Mouse (Mus musculus): ENCODE results near the gene Aip. TPM values are rescaled to one million over a fixed set of nuclear protein-coding genes. Genes with fewer than 3 reads are reported as not detected.
"Not testable (repeated sequence)": the region's sequence is repeated elsewhere in the genome, so short reads cannot be mapped to it uniquely, and the experiment has no call there.

Gene Aip
- polyA plus RNA-seq, 1 experiment from 2014 or later: 58.9 TPM

GRCm38 (mm10) chr19:4130106-4130505 lies 4.4 kb upstream of the Aip start:
- Histone ChIP-seq H3K4me3 (ENCODE audit: low read depth, low read length) (no peak overlapping the region), H3K9ac (ENCODE audit: low read length) (no peak overlapping the region), H3K4me1 (ENCODE audit: control insufficient read depth, insufficient read depth, low read length) (peaks cover 9% of the 10 kb centered on the region), H3K4me2 (no peak overlapping the region), H3K27ac (ENCODE audit: low read depth, low read length) (no peak overlapping the region), H3K36me3 (ENCODE audit: control insufficient read depth, insufficient read depth, low read length) (peaks cover 8% of the 10 kb centered on the region), H3K27me3 (ENCODE audit: control insufficient read depth, insufficient read depth, low read length) (no peaks in the 10 kb centered on the region), H3K9me3 (ENCODE audit: control insufficient read depth, low read length) (no peaks in the 10 kb centered on the region)
- 91% methylated on average over 4 of the region's 4 CpGs for WGBS
- ATAC-seq (ENCODE audit: low FRiP score): no peak
- DNase-seq (ENCODE audit: low spot score, missing footprints): peak; percentile 31

- Histone ChIP-seq H3K9me3 (ENCODE audit: control insufficient read depth, low read length) (no peaks in the 10 kb centered on the region), H3K4me3 (ENCODE audit: low read depth, low read length) (no peak overlapping the region), H3K4me2 (no peak overlapping the region), H3K4me1 (ENCODE audit: control insufficient read depth, insufficient read depth, low read length) (peaks cover 11% of the 10 kb centered on the region), H3K9ac (ENCODE audit: low read length) (no peak overlapping the region), H3K36me3 (ENCODE audit: control insufficient read depth, insufficient read depth, low read length) (peaks cover 8% of the 10 kb centered on the region), H3K27me3 (ENCODE audit: control insufficient read depth, insufficient read depth, low read length) (no peaks in the 10 kb centered on the region), H3K27ac (ENCODE audit: low read depth, low read length) (no peak overlapping the region)
- ATAC-seq (ENCODE audit: low FRiP score) (no peak), DNase-seq (ENCODE audit: low spot score, missing footprints) (peak; percentile 31)
- WGBS: 96% methylated on average over 7 of the region's 7 CpGs
These were observed 3.8 kb upstream of the Aip start for GRCm38 (mm10) chr19:4129462-4129861.

GRCm38 (mm10) chr19:4126759-4127495 lies 1.3 kb upstream of the Aip start:
- H3K36me3 ChIP-seq (ENCODE audit: control insufficient read depth, insufficient read depth, low read length): peaks cover 8% of the 10 kb centered on the region
- peak overlapping the region; percentile 67 for H3K4me3 ChIP-seq (ENCODE audit: low read depth, low read length)
- 68% methylated on average over 7 of the region's 7 CpGs for WGBS
- H3K4me2 ChIP-seq: peak overlapping the region; percentile 77
- no peaks in the 10 kb centered on the region for H3K27me3 ChIP-seq (ENCODE audit: control insufficient read depth, insufficient read depth, low read length)
- peak; percentile 64 for DNase-seq (ENCODE audit: low spot score, missing footprints)
- peak overlapping the region; percentile 86 for H3K9ac ChIP-seq (ENCODE audit: low read length)
- H3K9me3 ChIP-seq (ENCODE audit: control insufficient read depth, low read length): no peaks in the 10 kb centered on the region
- no peak overlapping the region for H3K27ac ChIP-seq (ENCODE audit: low read depth, low read length)
- ATAC-seq (ENCODE audit: low FRiP score): no peak
- H3K4me1 ChIP-seq (ENCODE audit: control insufficient read depth, insufficient read depth, low read length): peaks cover 11% of the 10 kb centered on the region

GRCm38 (mm10) chr19:4125268-4125667 lies 390 bp downstream of the Aip start:
- H3K27me3 ChIP-seq (ENCODE audit: control insufficient read depth, insufficient read depth, low read length); H3K27ac ChIP-seq (ENCODE audit: low read depth, low read length); H3K9me3 ChIP-seq (ENCODE audit: control insufficient read depth, low read length); DNase-seq (ENCODE audit: low spot score, missing footprints); H3K36me3 ChIP-seq (ENCODE audit: control insufficient read depth, insufficient read depth, low read length): not testable (repeated sequence)
- ATAC-seq (ENCODE audit: low FRiP score): peak; percentile 60; the same call in 1 of the 2 replicates
- peak overlapping the region; percentile 47; the same call in 1 of the 2 replicates for H3K9ac ChIP-seq (ENCODE audit: low read length)
- H3K4me3 ChIP-seq (ENCODE audit: low read depth, low read length): peak overlapping the region; percentile 67
- peak overlapping the region; percentile 77 for H3K4me2 ChIP-seq
- H3K4me1 ChIP-seq (ENCODE audit: control insufficient read depth, insufficient read depth, low read length): peaks cover 16% of the 10 kb centered on the region
- WGBS: 25% methylated on average over 2 of the region's 4 CpGs

GRCm38 (mm10) chr19:4124432-4124831 lies 1.2 kb downstream of the Aip start:
- H3K4me1 ChIP-seq (ENCODE audit: control insufficient read depth, insufficient read depth, low read length): peaks cover 16% of the 10 kb centered on the region
- no peak overlapping the region for H3K4me3 ChIP-seq (ENCODE audit: low read depth, low read length)
- H3K9me3 ChIP-seq (ENCODE audit: control insufficient read depth, low read length): no peaks in the 10 kb centered on the region
- H3K4me2 ChIP-seq: no peak overlapping the region
- H3K36me3 ChIP-seq (ENCODE audit: control insufficient read depth, insufficient read depth, low read length): peaks cover 4% of the 10 kb centered on the region
- DNase-seq (ENCODE audit: low spot score, missing footprints) (no peak), ATAC-seq (ENCODE audit: low FRiP score) (no peak)
- H3K27me3 ChIP-seq (ENCODE audit: control insufficient read depth, insufficient read depth, low read length): no peaks in the 10 kb centered on the region
- H3K9ac ChIP-seq (ENCODE audit: low read length): no peak overlapping the region
- H3K27ac ChIP-seq (ENCODE audit: low read depth, low read length): no peak overlapping the region
- WGBS: 90% methylated on average over 4 of the region's 4 CpGs

- H3K4me2 ChIP-seq: no peak overlapping the region
- DNase-seq (ENCODE audit: low spot score, missing footprints) (peak; percentile 66), ATAC-seq (ENCODE audit: low FRiP score) (no peak)
- H3K9me3 ChIP-seq (ENCODE audit: control insufficient read depth, low read length): no peaks in the 10 kb centered on the region
- no peaks in the 10 kb centered on the region for H3K36me3 ChIP-seq (ENCODE audit: control insufficient read depth, insufficient read depth, low read length)
- no peak overlapping the region for H3K27ac ChIP-seq (ENCODE audit: low read depth, low read length)
- H3K4me3 ChIP-seq (ENCODE audit: low read depth, low read length): no peak overlapping the region
- no peak overlapping the region for H3K9ac ChIP-seq (ENCODE audit: low read length)
- peaks cover 16% of the 10 kb centered on the region for H3K4me1 ChIP-seq (ENCODE audit: control insufficient read depth, insufficient read depth, low read length)
- WGBS: 86% methylated on average over 7 of the region's 7 CpGs
- H3K27me3 ChIP-seq (ENCODE audit: control insufficient read depth, insufficient read depth, low read length): no peaks in the 10 kb centered on the region
These were observed 3.0 kb downstream of the Aip start for GRCm38 (mm10) chr19:4122411-4123370.

- not testable (repeated sequence) for H3K9ac ChIP-seq (ENCODE audit: low read length); H3K9me3 ChIP-seq (ENCODE audit: control insufficient read depth, low read length); H3K4me2 ChIP-seq; H3K4me3 ChIP-seq (ENCODE audit: low read depth, low read length); H3K36me3 ChIP-seq (ENCODE audit: control insufficient read depth, insufficient read depth, low read length); ATAC-seq (ENCODE audit: low FRiP score); H3K27ac ChIP-seq (ENCODE audit: low read depth, low read length); DNase-seq (ENCODE audit: low spot score, missing footprints); H3K27me3 ChIP-seq (ENCODE audit: control insufficient read depth, insufficient read depth, low read length)
- peaks cover 14% of the 10 kb centered on the region for H3K4me1 ChIP-seq (ENCODE audit: control insufficient read depth, insufficient read depth, low read length)
- 60% methylated on average over 6 of the region's 6 CpGs for WGBS
These were observed 3.8 kb downstream of the Aip start for GRCm38 (mm10) chr19:4121896-4122295.

- peak; percentile 80 for ATAC-seq (ENCODE audit: low FRiP score)
- DNase-seq (ENCODE audit: low spot score, missing footprints): peak; percentile 100
- Histone ChIP-seq H3K27ac (ENCODE audit: low read depth, low read length) (peak overlapping the region; percentile 46), H3K9ac (ENCODE audit: low read length) (peak overlapping the region; percentile 62), H3K27me3 (ENCODE audit: control insufficient read depth, insufficient read depth, low read length) (no peaks in the 10 kb centered on the region), H3K9me3 (ENCODE audit: control insufficient read depth, low read length) (no peaks in the 10 kb centered on the region), H3K4me3 (ENCODE audit: low read depth, low read length) (peak overlapping the region; percentile 31), H3K36me3 (ENCODE audit: control insufficient read depth, insufficient read depth, low read length) (no peaks in the 10 kb centered on the region), H3K4me1 (ENCODE audit: control insufficient read depth, insufficient read depth, low read length) (peaks cover 8% of the 10 kb centered on the region), H3K4me2 (peak overlapping the region; percentile 44)
- WGBS: 4% methylated on average over 38 of the region's 38 CpGs
These were observed 4.4 kb downstream of the Aip start for GRCm38 (mm10) chr19:4121097-4121805.

All from midbrain, embryonic 11.5 days (tissue).